Mouse (Mus musculus) c-Kit-positive CD71-positive TER-119-negative erythroid progenitor cells, embryonic 14.5 days (primary cell): ENCODE measurements around the gene Cmpk1.
"Not testable (repeated sequence)": the region's sequence is repeated elsewhere in the genome, so short reads cannot be mapped to it uniquely, and the experiment has no call there.

Source experiments
- DNase-seq: peaks from one replicate; pipeline ENCODE4 v3.0.0-alpha.2; 2013; ENCODE audit warnings: low read depth

Cmpk1 gene

DNA sequence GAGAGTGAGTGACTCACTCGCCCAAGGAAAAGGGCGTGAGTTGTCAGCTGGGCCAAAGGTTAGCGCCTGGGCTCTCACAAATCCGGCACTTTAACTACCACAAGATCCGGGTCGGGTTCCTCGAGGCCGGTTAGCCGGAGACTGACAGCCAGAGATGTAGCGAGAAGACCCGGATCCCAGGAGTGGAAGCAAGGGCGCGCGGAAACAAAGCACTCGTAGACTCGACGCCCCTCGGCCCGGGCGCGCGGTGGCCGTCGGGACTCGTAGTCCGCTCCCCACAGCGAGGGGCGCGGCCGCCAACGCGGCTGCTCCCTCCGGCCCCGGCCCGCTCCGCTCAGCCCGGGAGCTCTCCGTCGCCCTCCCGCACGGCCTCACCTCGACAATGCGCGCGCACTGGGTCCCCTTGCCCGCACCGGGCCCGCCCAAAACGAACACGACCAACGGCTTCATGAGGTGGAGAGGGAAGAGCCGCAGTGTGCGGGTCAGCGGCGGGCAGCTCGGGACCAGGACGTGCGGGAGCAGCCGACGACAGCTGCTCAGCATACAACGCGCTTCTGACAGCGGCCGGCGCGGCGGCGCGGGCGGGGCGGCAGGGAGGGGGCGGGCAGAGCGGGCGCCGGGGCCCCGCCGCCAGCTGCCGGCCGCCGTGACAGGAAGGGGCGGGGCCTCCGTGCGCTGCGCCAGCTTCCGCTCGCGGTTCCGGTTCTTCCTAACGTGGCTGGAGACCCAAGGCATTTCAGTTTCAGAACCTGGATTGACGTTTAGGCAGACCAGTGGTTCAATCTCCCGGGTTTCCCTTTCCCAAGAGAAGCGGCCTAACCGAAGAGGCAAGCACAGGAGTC lies at the start of gene Cmpk1:
TSS of gene Cmpk1 (minus strand) at position 651 of the 842 bp plus-strand sequence.
- DNase-seq, result peak; percentile 56

GRCm38 (mm10) chr4:115035043-115035442 lies 48.0 kb upstream of the Cmpk1 start:
- DNase-seq, result no peak

GRCm38 (mm10) chr4:115019997-115020396 lies 33.0 kb upstream of the Cmpk1 start:
- no peak for DNase-seq

DNA sequence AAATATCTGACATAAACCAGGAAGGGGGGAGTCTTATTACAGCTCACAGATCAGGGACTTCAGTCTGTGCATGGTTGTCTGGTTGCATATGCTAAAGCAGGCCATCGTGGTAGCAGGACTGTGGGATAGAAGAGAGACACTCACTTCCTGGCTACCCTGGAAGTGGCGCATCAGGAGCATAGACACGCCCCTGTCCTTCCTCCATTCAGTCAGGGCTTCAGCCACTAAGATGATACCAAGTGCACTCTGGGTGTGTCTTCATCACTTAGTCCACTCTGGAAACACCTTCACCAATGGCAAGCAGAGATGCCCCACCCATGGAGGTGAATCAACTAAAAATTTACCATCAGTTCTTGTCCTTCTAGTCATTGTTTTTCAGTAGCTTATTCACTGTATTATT lies 27.2 kb upstream of the Cmpk1 start:
- DNase-seq, result no peak

DNA sequence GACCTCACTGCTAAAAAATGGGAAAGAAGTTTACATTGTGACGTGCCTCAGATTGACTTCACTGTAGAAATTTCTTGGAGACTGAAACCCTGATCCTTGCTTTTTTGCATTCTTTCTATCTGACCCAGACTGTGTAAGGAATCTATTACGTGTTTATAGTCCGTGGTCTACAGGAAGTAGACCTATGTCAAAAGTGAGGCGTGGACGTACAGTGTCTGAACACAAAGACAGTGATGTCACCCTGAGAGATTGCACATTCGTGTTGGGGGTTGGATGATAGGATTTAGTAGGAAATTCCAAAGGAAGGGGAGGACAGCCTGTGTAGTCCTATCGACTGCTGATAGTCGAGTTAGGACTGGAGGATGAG lies 13.4 kb upstream of the Cmpk1 start:
- peak; percentile 45 for DNase-seq

GRCm38 (mm10) chr4:114999773-115000428 lies 12.9 kb upstream of the Cmpk1 start, which contains the start of gene Stil:
Gene Stil, plus strand, starts transcription at chr4:115000159.
- peak; percentile 94 for DNase-seq

GRCm38 (mm10) chr4:114999445-114999772 lies 12.4 kb upstream of the Cmpk1 start:
- no peak for DNase-seq

GRCm38 (mm10) chr4:114997051-114997450 lies 10.0 kb upstream of the Cmpk1 start:
- DNase-seq, result peak; percentile 63

DNA sequence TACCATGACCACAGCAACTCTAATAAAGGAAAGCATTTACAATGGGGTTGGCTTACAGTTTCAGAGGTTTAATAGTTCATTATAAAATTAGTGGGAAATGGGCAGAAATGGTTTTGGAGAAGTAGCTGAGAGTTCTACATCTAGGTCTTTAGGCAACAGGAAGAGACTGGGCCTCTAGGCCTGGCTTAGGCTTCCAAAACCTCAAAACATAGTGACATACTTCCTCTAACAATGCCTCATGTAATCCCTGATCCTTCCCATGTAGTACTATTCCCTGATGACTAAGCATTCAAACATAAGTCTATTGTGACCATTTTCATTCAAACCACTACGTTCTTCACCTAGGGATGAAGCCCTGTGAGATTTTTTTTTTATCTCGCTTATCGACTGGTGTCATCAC lies 7.2 kb upstream of the Cmpk1 start:
- DNase-seq, result no peak

- no peak for DNase-seq
Observed at GRCm38 (mm10) chr4:114986211-114986590, 840 bp downstream of the Cmpk1 start.

- no peak for DNase-seq
Observed at GRCm38 (mm10) chr4:114983020-114983419, 4.0 kb downstream of the Cmpk1 start.

GRCm38 (mm10) chr4:114982619-114983018 lies 4.4 kb downstream of the Cmpk1 start:
- no peak for DNase-seq

GRCm38 (mm10) chr4:114973229-114973740 lies 13.8 kb downstream of the Cmpk1 start:
- DNase-seq, result no peak

DNA sequence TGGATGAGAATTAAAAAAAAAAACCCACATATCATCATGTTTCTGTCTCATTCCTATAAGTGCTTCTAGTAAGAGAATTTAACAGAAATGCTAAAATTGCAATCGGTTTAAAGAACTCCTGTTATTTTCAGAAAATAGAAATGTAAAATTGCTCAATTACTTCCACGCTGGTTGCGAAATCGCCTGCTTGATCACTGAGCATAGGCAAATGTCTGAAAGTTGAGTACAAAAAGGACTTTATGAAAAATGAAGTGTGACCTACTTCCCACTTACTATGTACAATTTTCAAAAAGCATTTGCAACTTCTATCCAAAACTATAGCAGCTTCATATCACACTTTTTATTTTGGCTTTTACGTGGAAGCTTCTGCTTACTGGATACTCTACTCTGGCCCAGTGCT lies 16.3 kb downstream of the Cmpk1 start:
- DNase-seq, result no peak

DNA sequence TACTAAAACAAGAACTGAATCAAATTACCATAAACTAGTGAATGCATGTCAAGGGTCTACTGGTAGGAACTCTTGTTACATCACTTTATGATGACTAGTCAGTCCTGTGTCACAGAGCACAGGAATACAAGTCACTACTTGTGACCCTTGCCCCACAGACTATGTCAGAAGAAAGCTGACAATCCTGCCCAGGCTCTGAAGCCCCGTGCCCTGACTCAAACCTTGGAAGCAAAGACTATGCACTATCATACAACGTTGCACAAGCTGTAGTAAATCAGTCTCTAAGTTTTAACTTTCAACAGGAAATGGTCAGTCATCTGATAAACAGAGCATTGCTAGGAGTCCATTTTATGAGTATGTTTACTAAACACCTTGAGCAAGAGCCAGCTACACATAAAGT lies 26.2 kb downstream of the Cmpk1 start:
- DNase-seq, result not testable (repeated sequence)

GRCm38 (mm10) chr4:114959533-114959932 lies 27.5 kb downstream of the Cmpk1 start:
- DNase-seq, result no peak

DNA sequence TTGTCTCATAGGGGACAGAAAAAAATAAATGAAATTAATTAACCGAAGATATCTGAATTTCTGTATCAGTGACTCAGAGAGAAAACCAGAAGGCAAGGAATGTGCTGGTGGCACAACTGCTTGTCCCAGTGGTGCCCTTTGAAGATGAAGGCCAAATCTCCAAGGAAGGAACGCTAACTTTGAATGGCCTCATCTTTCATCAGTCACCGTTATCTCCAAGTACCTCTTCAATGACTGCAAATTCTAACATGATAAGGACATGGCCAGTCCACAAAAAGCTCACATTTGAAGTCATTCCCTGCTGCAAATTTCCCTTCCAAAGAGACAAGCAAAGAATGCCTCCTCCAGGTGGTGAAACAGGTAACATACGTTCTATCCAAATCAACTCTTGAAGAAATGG lies 28.3 kb downstream of the Cmpk1 start:
- no peak for DNase-seq

GRCm38 (mm10) chr4:114958231-114958630 lies 28.8 kb downstream of the Cmpk1 start:
- no peak for DNase-seq

GRCm38 (mm10) chr4:114957403-114957802 lies 29.6 kb downstream of the Cmpk1 start:
- no peak for DNase-seq

GRCm38 (mm10) chr4:114953172-114953571 lies 33.9 kb downstream of the Cmpk1 start:
- no peak for DNase-seq

DNA sequence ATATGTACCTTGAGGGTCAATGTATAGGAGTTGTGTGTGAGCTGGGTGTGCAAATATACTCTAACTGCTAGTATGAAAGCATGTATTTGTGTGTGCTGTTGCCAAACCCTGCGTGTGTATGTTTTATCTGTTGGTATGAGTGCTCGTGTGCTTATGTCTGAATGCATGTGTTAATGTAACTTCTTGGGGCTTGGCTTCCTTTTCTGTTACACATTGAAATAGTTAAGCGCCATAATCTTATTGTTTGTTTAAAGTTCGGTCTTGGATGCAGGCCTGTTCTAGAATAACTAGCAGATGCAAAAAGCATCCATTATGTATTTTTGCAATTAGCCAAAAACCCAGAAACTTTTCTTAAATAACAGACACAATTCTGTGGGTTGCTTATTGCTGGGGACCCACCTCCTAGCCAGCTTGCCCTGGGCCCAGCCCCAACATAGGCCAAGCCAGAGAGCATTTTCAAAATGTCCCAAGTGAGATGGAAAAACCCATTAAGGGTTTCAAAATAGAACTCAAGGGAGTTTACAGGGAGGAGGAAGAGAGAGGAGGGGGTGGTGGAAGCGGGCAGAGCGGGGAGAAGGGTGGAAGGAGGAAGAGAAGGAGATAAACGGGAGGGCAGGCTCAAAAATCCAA lies 39.1 kb downstream of the Cmpk1 start:
- no peak for DNase-seq

- DNase-seq, result peak; percentile 24
Observed at GRCm38 (mm10) chr4:114947395-114947794, 39.6 kb downstream of the Cmpk1 start.

- no peak for DNase-seq
Observed at GRCm38 (mm10) chr4:114946416-114946815, 40.6 kb downstream of the Cmpk1 start.
